Mouse (Mus musculus): Measurements from ENCODE around the gene Nfkbiz. TPM values are rescaled to one million over a fixed set of nuclear protein-coding genes. Genes with fewer than 3 reads are reported as not detected.
A peak's percentile ranks its signal among the peaks of the same experiment; 100 is the strongest.
"Not testable (repeated sequence)": the region's sequence is repeated elsewhere in the genome, so short reads cannot be mapped to it uniquely, and the experiment has no call there.

Nfkbiz gene
- total RNA-seq (2021) = 1 to 10 TPM; 2.7 to 3.0 TPM
- long read RNA-seq, experiment 1 = 0 reads
- long read RNA-seq, experiment 2, partial matches to known transcripts = 0 of 2 reads
- long read RNA-seq, experiment 2, other reads (novel, unspliced or antisense) = 0 of 2 reads

DNA sequence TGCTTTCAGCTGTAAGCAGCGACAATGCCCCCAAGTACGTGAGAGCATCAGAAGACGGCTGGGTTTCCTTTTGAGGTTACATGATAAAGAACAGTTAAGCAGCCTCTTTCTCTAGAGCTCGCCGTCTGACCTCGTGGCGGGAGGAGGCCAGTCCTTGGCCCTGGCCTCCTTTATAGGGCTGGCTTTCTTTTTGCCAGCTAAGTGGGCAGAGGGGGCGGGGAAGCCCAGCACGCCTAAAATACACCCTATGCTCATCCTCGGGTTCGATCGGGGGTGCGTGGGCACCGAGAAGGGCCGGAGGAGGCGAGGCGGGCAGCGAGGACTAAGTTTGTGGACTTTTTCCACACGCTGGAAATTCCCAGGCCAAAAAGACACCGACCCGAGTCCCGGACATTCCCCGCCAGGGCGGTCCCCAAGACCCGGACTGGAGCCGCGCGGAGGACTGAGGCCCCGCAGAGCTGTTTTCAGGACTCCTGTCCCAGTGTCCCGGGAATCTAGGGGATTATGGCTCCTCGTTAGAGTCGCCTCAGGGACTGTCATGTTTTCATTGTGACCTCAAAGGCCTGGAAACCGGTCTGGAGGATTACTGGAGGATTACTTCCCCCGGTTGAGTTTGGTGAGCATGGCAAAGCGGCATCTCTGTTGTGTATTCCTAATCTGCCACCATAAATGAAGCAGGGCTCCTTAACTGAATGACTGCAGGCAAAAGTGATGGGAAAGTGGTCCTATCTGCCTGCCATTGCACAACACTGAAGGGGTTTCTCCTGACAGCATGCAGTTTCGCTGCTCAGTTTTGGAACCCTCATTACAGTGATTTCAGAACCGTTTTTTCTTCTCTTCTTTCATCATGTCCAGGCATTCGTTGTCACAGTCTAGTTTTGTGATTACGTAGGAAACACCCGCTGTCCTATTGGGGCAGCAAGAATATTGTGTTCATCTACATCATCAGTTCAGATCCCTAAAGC lies at the start of gene Nfkbiz:
Gene Nfkbiz, minus strand, starts transcription at position 390 of the 965 bp plus-strand sequence.
- DNase-seq (ENCODE audit: low spot score in 2 of 2) = peak; percentile 69 to 88

DNA sequence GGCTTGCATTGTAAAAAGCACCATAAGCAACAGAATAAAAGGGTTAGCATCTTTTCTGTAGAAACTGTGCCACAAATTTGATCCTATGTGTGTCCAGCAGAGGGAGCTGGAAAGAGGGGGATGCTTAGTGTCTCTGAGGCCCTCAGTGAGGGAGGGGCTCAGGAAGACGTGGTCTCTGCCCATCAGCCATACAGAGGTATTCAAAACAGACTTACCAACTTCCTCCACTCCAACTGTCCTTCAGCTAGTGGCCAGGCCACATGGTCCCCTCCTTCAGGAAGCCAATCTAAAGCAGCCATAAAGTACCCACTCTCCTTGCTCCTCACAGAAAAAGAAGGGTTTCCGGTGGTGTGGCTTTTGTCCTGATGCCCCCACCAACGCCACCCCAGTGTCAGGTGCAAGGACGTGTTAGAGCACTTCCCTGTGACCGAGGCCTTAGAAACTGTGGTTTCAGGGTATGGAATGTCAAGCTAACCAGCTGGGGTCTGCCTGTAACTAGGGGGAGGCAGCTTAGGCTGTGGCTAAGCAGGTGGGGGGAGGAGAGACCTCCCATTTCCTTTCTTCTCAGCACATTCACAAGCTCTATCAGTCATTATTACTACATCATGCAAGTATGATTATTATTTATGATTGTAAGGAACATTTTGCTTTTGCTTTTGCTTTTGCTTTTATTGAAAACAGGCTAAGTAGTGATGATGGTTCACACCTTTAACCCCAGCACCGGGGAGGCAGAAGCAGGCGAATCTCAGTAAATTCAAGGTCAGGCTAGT lies 49.3 kb upstream of the Nfkbiz start:
- no peak for DNase-seq (ENCODE audit: low spot score in 2 of 2)

DNA sequence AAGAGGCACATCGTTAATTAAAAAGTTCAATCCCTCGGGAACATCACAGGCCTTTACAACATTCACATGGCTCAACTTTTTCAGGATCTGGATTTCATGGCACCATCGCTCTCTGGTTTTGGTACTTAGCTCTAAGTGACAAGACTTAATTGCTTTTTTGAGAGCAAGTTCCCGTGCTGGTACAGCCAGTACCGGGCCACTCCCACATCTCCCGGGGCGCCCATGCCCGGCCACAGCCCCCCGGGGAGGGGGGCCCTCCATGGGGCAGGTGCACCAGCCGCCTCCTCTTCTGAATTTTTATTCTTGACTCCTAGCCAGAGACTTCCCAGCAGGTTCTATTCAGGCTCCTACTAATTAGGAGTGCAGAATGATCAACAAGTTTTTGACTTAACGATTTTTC lies 45.5 kb upstream of the Nfkbiz start:
- no peak for DNase-seq (ENCODE audit: low spot score in 2 of 2)

DNA sequence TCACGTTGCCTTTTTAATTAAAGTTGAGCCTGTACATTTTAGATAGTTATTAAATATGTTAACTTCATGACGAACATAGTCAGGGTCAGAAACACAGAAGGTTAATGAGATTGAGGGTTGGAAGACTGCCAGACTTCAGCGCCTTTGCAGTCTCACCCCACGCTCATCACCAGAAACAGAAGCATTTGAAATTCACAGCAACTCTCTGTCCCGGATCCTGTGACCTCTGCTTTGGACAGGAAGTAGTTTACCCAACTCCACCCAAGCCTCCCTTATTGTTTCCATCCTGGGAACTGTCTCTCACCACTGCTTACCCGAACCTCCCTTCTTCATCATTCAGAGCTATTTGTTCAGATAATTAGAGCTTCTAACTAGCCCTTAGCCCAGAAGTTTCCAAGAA lies 37.3 kb upstream of the Nfkbiz start:
- DNase-seq (ENCODE audit: low spot score in 2 of 2) = no peak

DNA sequence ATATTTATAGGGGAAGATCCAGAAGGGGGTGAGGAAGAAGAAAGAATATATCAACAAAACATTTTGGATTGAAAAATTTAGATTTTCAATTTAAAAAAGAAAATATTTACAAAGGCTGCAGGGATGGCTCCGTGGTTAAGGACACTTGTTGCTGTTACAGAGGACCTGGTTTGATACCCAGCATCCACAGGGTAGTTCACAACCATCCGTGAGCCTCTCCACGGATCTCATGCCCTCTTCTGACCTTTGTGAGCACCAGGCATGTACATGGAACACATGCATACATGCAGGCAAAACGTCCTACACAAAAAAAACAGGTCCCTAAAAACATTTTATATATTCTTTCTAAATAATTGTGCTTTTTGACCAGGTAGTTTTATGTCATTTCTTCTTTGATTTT lies 25.1 kb upstream of the Nfkbiz start:
- DNase-seq (ENCODE audit: low spot score in 2 of 2) = no peak

DNA sequence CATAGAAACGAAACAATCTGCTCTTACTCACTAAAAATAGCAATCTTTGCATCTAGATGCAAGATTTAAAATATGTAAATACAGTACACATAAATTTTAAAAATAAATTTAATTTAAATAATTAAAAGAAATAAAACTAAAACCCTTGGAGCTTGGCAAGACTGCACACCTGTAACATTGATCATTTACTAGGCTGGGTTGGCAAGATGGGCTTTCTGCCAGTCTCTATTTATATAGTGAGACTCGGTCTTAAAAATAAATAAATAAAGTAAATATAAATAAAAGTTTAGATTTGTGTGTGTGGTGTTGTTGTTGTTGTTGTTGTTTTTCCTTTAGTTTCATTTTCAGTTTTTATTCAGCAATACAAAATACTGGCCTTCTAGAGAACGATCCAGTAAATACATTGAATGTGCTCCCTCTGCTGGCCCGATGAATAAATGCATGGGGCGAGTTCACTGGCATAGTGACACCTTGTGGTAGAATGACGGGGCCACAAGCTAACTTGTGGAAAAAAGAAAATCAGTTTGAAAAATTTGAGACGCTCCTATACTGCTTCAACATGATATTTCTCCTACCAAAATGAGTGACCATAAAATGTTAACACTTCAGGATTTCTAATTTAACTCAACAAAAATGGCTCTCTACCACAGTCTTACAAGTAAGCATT lies 24.6 kb upstream of the Nfkbiz start:
- peak; percentile 37 to 61 for DNase-seq (ENCODE audit: low spot score in 2 of 2)

DNA sequence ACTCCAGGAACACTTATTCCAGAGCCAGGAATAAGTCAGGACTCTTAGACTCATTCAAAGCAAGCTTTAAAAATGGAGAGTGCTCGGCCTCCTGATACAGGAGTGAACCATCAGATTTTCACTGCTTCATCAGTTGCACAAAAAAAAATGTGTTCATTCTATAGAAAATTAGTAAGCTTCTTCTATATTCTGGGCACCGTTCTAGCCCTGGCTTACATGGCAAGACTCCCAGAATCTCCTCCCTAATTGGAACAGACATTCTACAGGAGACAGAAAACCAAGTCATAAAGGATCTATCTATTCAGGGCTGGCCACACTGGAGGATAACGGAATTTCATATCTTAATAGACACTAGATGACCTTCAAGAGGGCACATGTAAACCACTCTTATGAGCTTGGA lies 22.4 kb upstream of the Nfkbiz start:
- DNase-seq (ENCODE audit: low spot score in 2 of 2) = no peak

DNA sequence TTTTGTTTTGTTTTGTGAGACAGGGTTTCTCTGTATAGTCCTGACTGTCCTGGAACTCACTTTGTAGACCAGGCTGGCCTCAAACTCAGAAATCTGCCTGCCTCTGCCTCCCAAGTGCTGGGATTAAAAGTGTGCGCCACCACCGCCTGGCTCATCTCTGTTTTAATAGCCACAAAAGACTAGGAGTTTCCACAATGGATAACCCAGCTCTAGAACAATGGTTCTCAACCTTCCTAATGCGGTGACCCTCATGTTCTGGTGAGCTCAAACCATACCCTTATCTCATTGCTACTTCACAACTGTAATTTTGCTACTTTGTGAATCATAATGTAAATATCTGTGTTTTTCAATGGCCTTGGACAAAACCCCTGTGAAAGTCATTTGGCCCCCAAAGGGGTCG lies 20.7 kb upstream of the Nfkbiz start:
- not testable (repeated sequence) for DNase-seq (ENCODE audit: low spot score in 2 of 2)

DNA sequence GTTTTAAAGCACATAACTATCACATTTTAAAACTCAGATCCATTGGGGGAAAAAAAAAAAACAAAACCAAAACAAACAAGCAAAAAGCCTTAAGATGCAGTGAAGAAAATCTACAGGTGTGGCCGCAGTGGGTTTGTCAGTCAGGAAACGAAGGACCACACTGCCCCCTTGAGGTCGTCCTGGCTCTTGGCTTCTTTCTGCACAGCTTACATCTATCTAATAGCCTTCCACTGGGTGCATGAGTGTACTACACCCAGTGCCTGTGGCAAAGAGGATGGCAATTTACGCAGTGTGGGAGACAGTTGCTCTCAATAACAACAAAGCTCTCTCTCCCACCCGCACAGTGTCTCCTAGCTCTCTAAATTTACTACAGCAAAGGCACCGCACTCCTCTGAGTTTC lies 19.8 kb upstream of the Nfkbiz start:
- DNase-seq (ENCODE audit: low spot score in 2 of 2) = peak in 1 of 2 experiments; percentile 35

DNA sequence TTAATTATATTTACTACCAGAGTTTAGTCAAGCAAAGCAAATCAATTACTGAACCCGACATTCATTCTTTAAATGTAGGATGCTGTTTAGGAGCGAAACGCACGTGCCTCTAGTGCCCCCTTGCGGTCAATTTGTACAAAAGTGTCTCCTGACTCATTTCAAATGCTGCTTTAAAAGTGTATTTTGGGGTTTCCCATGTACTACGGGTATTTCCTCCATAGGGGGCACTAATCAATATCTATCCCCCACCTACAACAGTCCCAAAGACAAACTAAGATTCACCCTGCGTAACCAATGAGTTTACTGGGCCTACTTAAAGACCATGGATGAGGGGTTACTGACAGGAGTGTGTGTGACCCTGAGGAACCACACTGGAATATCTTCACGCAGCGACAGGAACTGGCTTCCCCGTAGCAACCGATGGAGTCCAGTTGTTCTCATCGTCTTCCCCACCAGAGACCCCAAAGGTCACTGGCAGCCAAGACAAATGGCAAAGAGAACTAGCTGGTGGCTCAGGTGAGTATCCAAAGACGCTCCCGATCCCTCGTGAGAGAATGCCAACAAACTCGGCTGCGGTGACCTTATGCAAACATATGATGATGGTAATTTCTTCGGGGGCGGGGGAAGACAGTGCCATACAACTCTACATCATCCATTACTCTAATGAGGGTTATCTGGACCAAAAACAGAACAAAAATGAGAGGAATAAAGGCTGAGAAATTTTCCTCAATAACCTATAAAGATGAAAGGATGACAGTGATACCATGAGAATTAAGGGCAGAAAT lies 14.4 kb upstream of the Nfkbiz start:
- DNase-seq (ENCODE audit: low spot score in 2 of 2) = peak; percentile 56 to 77

DNA sequence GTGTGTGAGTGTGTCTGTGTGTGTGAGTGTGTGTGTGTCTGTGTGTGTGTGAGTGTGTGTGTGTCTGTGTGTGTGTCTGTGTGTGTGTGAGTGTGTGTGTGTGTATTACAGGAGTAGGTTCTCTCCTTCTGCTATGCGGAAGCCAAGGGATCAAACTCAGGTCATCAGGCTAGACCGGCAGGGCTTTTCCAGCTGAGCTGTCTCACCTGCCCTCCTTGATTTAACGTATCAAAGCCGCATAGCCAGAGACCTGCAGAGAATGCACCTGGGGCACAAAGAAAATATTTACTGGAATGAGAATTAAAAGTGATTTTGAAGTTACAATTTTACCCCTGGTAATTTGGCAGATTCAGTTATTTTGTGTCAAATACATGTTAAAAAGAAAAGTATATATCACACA lies 13.8 kb upstream of the Nfkbiz start:
- no peak for DNase-seq (ENCODE audit: low spot score in 2 of 2)

DNA sequence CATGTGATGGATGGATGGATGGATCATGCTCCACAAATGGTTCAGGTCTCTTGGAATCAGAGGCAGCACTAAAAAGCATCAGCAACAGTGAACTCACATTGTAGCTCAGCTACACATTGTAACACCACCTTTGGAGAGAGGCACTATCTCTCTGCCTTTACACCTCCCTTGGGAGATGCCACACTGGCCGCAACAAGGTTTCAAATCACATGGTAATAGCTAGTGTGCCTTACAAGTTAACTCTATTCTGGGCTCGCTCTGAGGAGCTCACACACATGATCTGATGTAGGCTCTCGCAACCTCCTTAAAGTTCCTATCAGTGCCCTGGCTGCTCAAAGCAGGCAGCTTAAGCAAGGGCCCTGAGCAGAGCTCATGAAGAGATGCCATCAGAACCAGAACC lies 11.8 kb upstream of the Nfkbiz start:
- DNase-seq (ENCODE audit: low spot score in 2 of 2) = no peak

DNA sequence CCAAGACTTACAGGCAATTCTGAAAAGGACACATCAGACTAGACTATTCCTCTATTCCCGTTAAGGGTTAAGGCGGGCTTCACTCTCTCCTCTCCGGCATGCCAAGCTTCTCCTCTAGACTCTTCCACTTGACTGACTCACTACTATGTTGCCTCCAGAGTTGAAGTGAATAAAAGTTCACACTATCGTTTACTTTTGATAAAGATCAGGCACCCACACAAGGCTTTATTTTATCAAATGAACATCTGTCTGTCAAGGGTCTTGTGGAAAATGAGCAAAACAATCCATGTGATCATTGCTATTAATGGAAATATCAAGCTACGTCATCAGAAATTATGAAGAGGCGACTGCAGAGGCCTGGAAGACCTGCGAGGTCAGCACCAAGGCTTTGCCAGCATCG lies 9.0 kb upstream of the Nfkbiz start:
- DNase-seq (ENCODE audit: low spot score in 2 of 2) = no peak

DNA sequence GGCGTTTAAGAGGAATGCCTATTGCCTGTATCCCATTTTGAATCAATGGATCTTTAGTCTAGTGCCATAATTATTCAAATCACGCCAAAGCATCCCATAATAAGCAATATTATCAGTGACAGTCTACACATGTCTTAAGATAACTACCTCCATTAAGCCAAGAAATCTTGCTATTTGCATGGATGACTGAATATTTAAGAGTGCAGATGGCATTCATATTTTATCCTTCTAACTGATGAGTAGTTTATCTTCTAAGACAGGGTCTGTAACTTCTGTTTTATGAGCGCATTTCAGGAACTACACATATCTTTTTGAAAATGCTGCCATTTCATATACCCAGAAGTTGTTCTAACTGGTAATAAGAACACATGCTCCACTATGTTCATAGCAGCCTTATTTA lies 6.1 kb upstream of the Nfkbiz start:
- DNase-seq (ENCODE audit: low spot score in 2 of 2) = no peak

DNA sequence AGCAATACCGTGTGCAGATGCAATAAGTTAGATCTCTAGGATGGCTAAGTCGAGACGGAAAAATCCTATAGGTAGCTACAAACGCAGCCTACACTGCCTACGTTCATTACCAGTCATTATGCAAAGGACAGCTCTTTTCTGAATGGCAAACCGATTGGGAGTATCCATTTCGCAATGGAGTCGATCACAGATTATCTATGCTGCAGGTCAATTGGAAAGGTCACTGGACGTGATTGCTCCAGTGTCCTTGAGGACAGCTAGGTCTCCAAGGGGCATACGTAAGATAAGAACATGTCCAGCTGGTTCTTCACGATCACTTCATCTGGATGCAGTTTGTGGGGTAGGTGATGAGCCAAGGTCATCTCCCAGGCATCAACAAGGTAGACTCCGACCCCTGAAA lies 5.2 kb upstream of the Nfkbiz start:
- no peak for DNase-seq (ENCODE audit: low spot score in 2 of 2)

DNA sequence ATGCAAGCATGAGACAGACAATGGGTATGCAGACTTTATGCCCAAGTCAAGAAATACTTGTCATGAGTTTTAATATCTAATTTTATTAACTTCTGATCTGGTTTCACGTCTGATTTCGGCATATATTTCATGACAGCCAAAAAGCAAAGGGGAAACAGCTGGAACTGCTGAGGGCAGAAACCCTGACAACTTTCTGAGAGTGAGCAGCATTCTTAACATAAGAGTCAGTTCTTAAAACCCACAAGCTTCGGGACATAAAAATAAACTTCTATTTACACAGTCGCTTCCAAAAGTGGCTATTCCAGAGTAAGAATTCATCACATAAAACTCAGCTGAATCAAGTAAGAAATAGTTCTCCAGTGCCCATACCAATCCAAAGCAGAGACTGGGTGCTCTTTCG lies 4.4 kb upstream of the Nfkbiz start:
- DNase-seq (ENCODE audit: low spot score in 2 of 2) = no peak

DNA sequence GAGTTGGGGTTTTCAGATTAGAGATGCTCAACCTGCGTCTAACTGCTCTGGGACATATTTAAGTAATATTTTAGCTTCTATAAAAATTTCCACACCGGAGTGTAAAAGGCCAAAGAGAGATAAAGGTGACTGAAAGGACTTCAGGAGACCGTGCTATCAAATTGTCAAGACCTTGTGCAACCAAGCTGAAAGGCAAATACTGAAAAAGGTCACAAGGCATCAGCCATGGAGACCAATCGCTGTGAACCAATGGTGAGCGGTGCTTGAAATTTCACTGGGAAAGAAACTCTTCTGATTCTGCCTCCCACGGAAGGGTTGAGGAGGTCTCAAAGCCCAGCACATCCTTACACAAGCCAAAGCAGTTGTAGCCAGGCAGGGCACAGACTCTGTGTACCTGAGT lies 2.8 kb upstream of the Nfkbiz start:
- DNase-seq (ENCODE audit: low spot score in 2 of 2) = no peak

DNA sequence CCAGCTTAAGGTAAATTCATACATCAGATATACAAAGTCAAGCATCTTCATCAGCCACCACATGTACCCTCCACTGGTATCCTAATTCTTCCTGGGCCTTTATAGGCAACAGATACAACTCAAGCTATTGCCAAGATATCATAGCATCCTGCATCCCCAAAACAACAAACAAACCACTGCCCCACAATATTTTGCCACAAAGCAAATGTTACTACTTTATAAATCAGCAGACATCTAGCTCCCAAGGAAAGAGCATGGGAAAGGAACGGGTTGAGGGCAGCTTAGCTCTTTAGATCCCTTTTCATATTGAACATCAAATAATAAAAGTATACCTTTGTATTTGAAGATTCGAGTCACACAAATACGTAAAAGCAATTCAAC lies 580 bp downstream of the Nfkbiz start:
- DNase-seq (ENCODE audit: low spot score in 2 of 2) = no peak

DNA sequence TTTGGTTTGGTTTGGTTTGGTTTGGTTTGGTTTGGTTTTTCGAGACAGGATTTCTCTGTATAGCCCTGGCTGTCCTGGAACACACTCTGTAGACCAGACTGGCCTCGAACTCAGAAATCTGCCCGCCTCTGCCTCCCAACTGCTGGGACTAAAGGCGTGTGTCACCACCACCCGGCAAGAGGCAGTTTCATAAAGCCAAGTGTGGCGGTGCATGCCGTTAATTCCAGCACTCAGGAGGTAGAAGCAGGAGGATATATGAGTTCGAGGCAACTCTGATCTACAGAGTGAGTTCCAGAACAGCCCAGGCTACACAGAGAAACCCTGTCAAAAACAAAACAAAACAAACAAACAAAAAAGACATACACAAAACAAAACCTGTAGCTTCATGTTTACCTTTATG lies 1.0 kb downstream of the Nfkbiz start:
- DNase-seq (ENCODE audit: low spot score in 2 of 2) = not testable (repeated sequence)

DNA sequence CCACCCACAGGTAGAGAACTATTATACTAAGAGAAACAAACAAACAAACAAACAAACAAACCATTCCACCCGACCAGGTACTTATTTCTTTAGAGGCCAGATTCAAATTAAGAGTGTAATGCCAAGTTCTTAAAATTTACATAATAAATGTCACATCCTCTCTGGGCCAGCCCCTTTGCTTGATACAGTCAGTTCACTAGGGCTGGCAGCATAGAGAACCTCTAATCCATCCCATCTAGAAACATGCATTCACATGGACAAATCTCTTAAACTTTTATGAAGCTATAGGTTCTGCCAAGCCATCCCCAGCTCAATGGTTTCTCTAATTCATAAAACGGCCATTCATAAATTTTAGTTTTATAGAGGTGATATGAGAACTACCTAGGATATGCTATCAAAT lies 1.5 kb downstream of the Nfkbiz start:
- DNase-seq (ENCODE audit: low spot score in 2 of 2) = no peak

DNA sequence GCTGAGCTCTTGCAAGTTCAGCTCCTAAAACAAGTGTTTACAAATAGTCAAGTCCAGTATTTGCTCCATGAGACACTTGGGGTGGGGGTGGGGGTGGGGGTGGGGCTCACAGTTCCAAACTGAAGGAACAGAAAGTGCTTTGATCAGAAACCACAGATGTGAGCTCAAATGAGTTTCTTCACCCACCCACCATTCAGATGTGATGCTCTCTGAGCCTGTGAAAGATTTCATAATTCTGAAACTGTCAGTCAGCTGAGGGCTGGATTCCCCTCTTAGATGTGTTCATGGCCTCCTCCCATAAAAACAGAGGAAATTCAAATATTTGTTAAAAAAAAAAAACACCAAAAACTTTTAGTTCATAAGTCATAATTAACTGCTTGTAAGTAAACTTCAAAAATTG lies 2.9 kb downstream of the Nfkbiz start:
- no peak for DNase-seq (ENCODE audit: low spot score in 2 of 2)
